Mouse (Mus musculus) midbrain, embryonic 14.5 days (tissue): ENCODE data around the gene Caln1. TPM values are rescaled to one million over a fixed set of nuclear protein-coding genes. Genes with fewer than 3 reads are reported as not detected.
"Not testable (repeated sequence)": the region's sequence is repeated elsewhere in the genome, so short reads cannot be mapped to it uniquely, and the experiment has no call there.

Experiments
- ATAC-seq: fragments of 200-750 bp; cut with Nextera tagmentation; 2 replicates; pipeline ENCODE4 v1.8.0; 2017; ENCODE audit warnings: moderate number of reproducible peaks, moderate library complexity; ENCODE audit not compliant: low FRiP score, low TSS enrichment
- DNase-seq: peaks from one replicate; pipeline ENCODE4 v3.0.0-alpha.2; 2015
- H3K27ac ChIP-seq: fragments of 300-500 bp; sonication (generic); replicated peaks from 2 replicates; pipeline ENCODE4 v1.5.1; 2014; ENCODE audit warnings: mild to moderate bottlenecking, low read depth, low read length, moderate library complexity
- H3K27me3 ChIP-seq: fragments of 300-500 bp; sonication (generic); 2 replicates; pipeline ENCODE4 v1.6.1; 2014; ENCODE audit warnings: low read length, control low read depth, mixed read lengths; ENCODE audit not compliant: control insufficient read depth, insufficient read depth
- H3K36me3 ChIP-seq: fragments of 300-500 bp; sonication (generic); 2 replicates; pipeline ENCODE4 v1.6.1; 2014; ENCODE audit warnings: low read length, control low read depth; ENCODE audit not compliant: control insufficient read depth, insufficient read depth
- H3K4me1 ChIP-seq: fragments of 300-500 bp; sonication (generic); 2 replicates; pipeline ENCODE4 v1.6.1; 2014; ENCODE audit warnings: mild to moderate bottlenecking, antibody characterized with exemption, low read length, control low read depth; ENCODE audit not compliant: control insufficient read depth, insufficient read depth
- H3K4me2 ChIP-seq: fragments of 300-500 bp; sonication (generic); 2 replicates; pipeline ENCODE4 v1.6.1; 2014; ENCODE audit warnings: mild to moderate bottlenecking, low read length, moderate library complexity
- H3K4me3 ChIP-seq: fragments of 300-500 bp; sonication (generic); replicated peaks from 2 replicates; pipeline ENCODE4 v1.5.1; 2014; ENCODE audit warnings: low read depth, low read length
- H3K9ac ChIP-seq: fragments of 300-500 bp; sonication (generic); replicated peaks from 2 replicates; pipeline ENCODE4 v1.6.1; 2014; ENCODE audit warnings: mild to moderate bottlenecking, low read length, moderate library complexity
- H3K9me3 ChIP-seq: fragments of 300-500 bp; sonication (generic); 2 replicates; pipeline ENCODE4 v1.6.1; 2016; ENCODE audit warnings: low read length, control low read depth, mixed read lengths; ENCODE audit not compliant: control insufficient read depth
- WGBS: fragments of 180-500 bp; shearing (Covaris S2); extraction: QIAGEN DNeasy Blood & Tissue Kit; methylation state at CpG from one replicate; pipeline ENCODE4 v1.1.7; 2014; 5-methylcytosine and 5-hydroxymethylcytosine counted together
- polyA plus RNA-seq: library from polyadenylated mRNA; unstranded; fragments of >200 nt; fragmentation: Nextera tagmentation; extraction: Ambion mirVana; gene quantifications from 2 replicates; pipeline ENCODE4 v1.2.1, GENCODE M21; 2014

Gene Caln1
- polyA plus RNA-seq, 1 experiment from 2014 or later = 8.4 TPM

GRCm38 (mm10) chr5:130596541-130596940, 227.3 kb downstream of the Caln1 start:
- H3K9me3 ChIP-seq = no peaks in the 10 kb centered on the region
- DNase-seq (no peak), ATAC-seq (no peak)
- no peaks in the 10 kb centered on the region for H3K36me3 ChIP-seq
- no peaks in the 10 kb centered on the region for H3K27me3 ChIP-seq
- no peak overlapping the region for H3K27ac ChIP-seq
- WGBS = 62% methylated on average over 6 of the region's 6 CpGs
- H3K4me3 ChIP-seq = no peak overlapping the region
- H3K4me2 ChIP-seq = no peak overlapping the region
- no peaks in the 10 kb centered on the region for H3K4me1 ChIP-seq
- no peak overlapping the region for H3K9ac ChIP-seq

GRCm38 (mm10) chr5:130613657-130614056, 244.4 kb downstream of the Caln1 start:
- WGBS = 88% methylated on average over 3 of the region's 3 CpGs
- Histone ChIP-seq H3K4me1 (no peaks in the 10 kb centered on the region), H3K36me3 (no peaks in the 10 kb centered on the region), H3K9me3 (no peaks in the 10 kb centered on the region), H3K27ac (no peak overlapping the region), H3K9ac (no peak overlapping the region), H3K4me2 (no peak overlapping the region), H3K4me3 (no peak overlapping the region), H3K27me3 (no peaks in the 10 kb centered on the region)
- DNase-seq (no peak), ATAC-seq (no peak)

- 89% methylated on average over 3 of the region's 3 CpGs for WGBS
- H3K4me1 ChIP-seq = no peaks in the 10 kb centered on the region
- no peak for DNase-seq
- H3K27me3 ChIP-seq = no peaks in the 10 kb centered on the region
- no peak overlapping the region for H3K4me3 ChIP-seq
- H3K9me3 ChIP-seq = no peaks in the 10 kb centered on the region
- no peak overlapping the region for H3K9ac ChIP-seq
- no peaks in the 10 kb centered on the region for H3K36me3 ChIP-seq
- no peak for ATAC-seq
- no peak overlapping the region for H3K27ac ChIP-seq
- no peak overlapping the region for H3K4me2 ChIP-seq
These were observed 245.0 kb downstream of the Caln1 start for GRCm38 (mm10) chr5:130614209-130614608.

- Histone ChIP-seq H3K27me3 (no peaks in the 10 kb centered on the region), H3K4me2 (no peak overlapping the region), H3K9me3 (no peaks in the 10 kb centered on the region), H3K4me3 (no peak overlapping the region), H3K36me3 (no peaks in the 10 kb centered on the region), H3K4me1 (no peaks in the 10 kb centered on the region), H3K27ac (no peak overlapping the region), H3K9ac (no peak overlapping the region)
- 80% methylated on average over 7 of the region's 7 CpGs for WGBS
- ATAC-seq (no peak), DNase-seq (no peak)
These were observed 250.8 kb downstream of the Caln1 start for GRCm38 (mm10) chr5:130620060-130620459.

- peak; percentile 61 for DNase-seq
- no peak overlapping the region for H3K9ac ChIP-seq
- H3K4me2 ChIP-seq = no peak overlapping the region
- no peak overlapping the region for H3K27ac ChIP-seq
- no peak overlapping the region for H3K4me3 ChIP-seq
- H3K4me1 ChIP-seq = no peaks in the 10 kb centered on the region
- no peaks in the 10 kb centered on the region for H3K36me3 ChIP-seq
- no peaks in the 10 kb centered on the region for H3K27me3 ChIP-seq
- ATAC-seq = no peak
- H3K9me3 ChIP-seq = no peaks in the 10 kb centered on the region
- WGBS = 49% methylated on average over 5 of the region's 5 CpGs
These were observed 254.0 kb downstream of the Caln1 start for GRCm38 (mm10) chr5:130623206-130623605.

GRCm38 (mm10) chr5:130627800-130628199, 258.5 kb downstream of the Caln1 start:
- no peak overlapping the region for H3K9ac ChIP-seq
- H3K27ac ChIP-seq = no peak overlapping the region
- H3K4me1 ChIP-seq = no peaks in the 10 kb centered on the region
- no peak overlapping the region for H3K4me2 ChIP-seq
- H3K27me3 ChIP-seq = no peaks in the 10 kb centered on the region
- 91% methylated on average over 2 of the region's 2 CpGs for WGBS
- peak; percentile 58 for DNase-seq
- no peak for ATAC-seq
- no peaks in the 10 kb centered on the region for H3K36me3 ChIP-seq
- no peaks in the 10 kb centered on the region for H3K9me3 ChIP-seq
- H3K4me3 ChIP-seq = no peak overlapping the region

- no peak overlapping the region for H3K27ac ChIP-seq
- H3K4me3 ChIP-seq = no peak overlapping the region
- no peaks in the 10 kb centered on the region for H3K36me3 ChIP-seq
- whole genome bisulfite sequencing = 18% methylated on average over 2 of the region's 2 CpGs
- H3K9me3 ChIP-seq = no peaks in the 10 kb centered on the region
- DNase-seq (no peak), ATAC-seq (no peak)
- no peak overlapping the region for H3K4me2 ChIP-seq
- H3K27me3 ChIP-seq = no peaks in the 10 kb centered on the region
- H3K4me1 ChIP-seq = no peaks in the 10 kb centered on the region
- H3K9ac ChIP-seq = no peak overlapping the region
These were observed 266.1 kb downstream of the Caln1 start for GRCm38 (mm10) chr5:130635397-130635796.

- Histone ChIP-seq H3K4me1 (no peaks in the 10 kb centered on the region), H3K4me2 (no peak overlapping the region), H3K4me3 (no peak overlapping the region), H3K27me3 (no peaks in the 10 kb centered on the region), H3K9me3 (no peaks in the 10 kb centered on the region), H3K36me3 (no peaks in the 10 kb centered on the region), H3K27ac (no peak overlapping the region), H3K9ac (no peak overlapping the region)
- DNase-seq (no peak), ATAC-seq (no peak)
- 82% methylated on average over 2 of the region's 2 CpGs for WGBS
These were observed 272.6 kb downstream of the Caln1 start for GRCm38 (mm10) chr5:130641881-130642280.

- H3K4me2 ChIP-seq, H3K9me3 ChIP-seq, H3K27me3 ChIP-seq, H3K4me3 ChIP-seq, H3K4me1 ChIP-seq, H3K36me3 ChIP-seq, ATAC-seq, DNase-seq, H3K27ac ChIP-seq, H3K9ac ChIP-seq: not testable (repeated sequence)
- WGBS = 80% methylated on average over 2 of the region's 2 CpGs
These were observed 276.9 kb downstream of the Caln1 start for GRCm38 (mm10) chr5:130646126-130646525.
